20 mouse cellular contexts compared by ENCODE assay signal in genomic region chr12:108742241-108742640, GRCm38 (mm10). TPM values are rescaled to one million over a fixed set of nuclear protein-coding genes. Genes with fewer than 3 reads are reported as not detected.
DNase-seq lines count a peak whose midpoint lies in the region; ATAC-seq lines count a peak whose summit lies in the region.
"Had no signal": no experiment of that assay in that cellular context is flagged by ENCODE, and none has a peak within 500 bp of the region (broad histone marks: within the 10 kb centered on the region; RNA-seq: fewer than 3 reads in every experiment).

No protein-coding gene starts in this region.

- no peak for ATAC-seq in heart, embryonic 12.5 days (ENCODE audit: insufficient number of reproducible peaks, low FRiP score)
- no peak for ATAC-seq in kidney, embryonic 15.5 days (replicated peaks; ENCODE audit: low FRiP score)
- no peak for ATAC-seq in midbrain, embryonic 13.5 days
- ATAC-seq: forebrain, embryonic 14.5 days; forebrain, embryonic 16.5 days had no signal

- H3K4me2 ChIP-seq in heart, embryonic 12.5 days: no peak overlapping the region
- H3K4me2 ChIP-seq in kidney, embryonic 15.5 days: no peak overlapping the region
- H3K4me2 ChIP-seq in midbrain, embryonic 13.5 days (replicated peaks): no peak overlapping the region
- H3K4me2 ChIP-seq: embryonic facial prominence, embryonic 12.5 days; forebrain, embryonic 12.5 days had no signal

- H3K36me3 ChIP-seq in heart, embryonic 12.5 days: no peaks in the 10 kb centered on the region
- H3K36me3 ChIP-seq in kidney, embryonic 15.5 days: no peaks in the 10 kb centered on the region
- no peaks in the 10 kb centered on the region for H3K36me3 ChIP-seq in embryonic facial prominence, embryonic 10.5 days (replicated peaks)
- no peaks in the 10 kb centered on the region for H3K36me3 ChIP-seq in midbrain, embryonic 13.5 days
- H3K36me3 ChIP-seq: embryonic facial prominence, embryonic 12.5 days; forebrain, embryonic 12.5 days had no signal

- H3K4me3 ChIP-seq in heart, embryonic 12.5 days: no peak overlapping the region
- no peak overlapping the region for H3K4me3 ChIP-seq in kidney, embryonic 15.5 days (replicated peaks)
- H3K4me3 ChIP-seq in embryonic facial prominence, embryonic 10.5 days: no peak overlapping the region
- no peak overlapping the region for H3K4me3 ChIP-seq in midbrain, embryonic 13.5 days (replicated peaks)
- H3K4me3 ChIP-seq: embryonic facial prominence, embryonic 12.5 days; forebrain, embryonic 12.5 days had no signal

- 77% methylated on average over 4 of the region's 4 CpGs for WGBS in heart, embryonic 12.5 days
- 49% methylated on average over 4 of the region's 4 CpGs for WGBS in kidney, embryonic 15.5 days
- 88% methylated on average over 4 of the region's 4 CpGs for WGBS in embryonic facial prominence, embryonic 10.5 days
- 86% methylated on average over 4 of the region's 4 CpGs for WGBS in midbrain, embryonic 13.5 days

- H3K9me3 ChIP-seq in heart, embryonic 12.5 days (replicated peaks): no peaks in the 10 kb centered on the region
- no peaks in the 10 kb centered on the region for H3K9me3 ChIP-seq in kidney, embryonic 15.5 days (replicated peaks)
- H3K9me3 ChIP-seq in embryonic facial prominence, embryonic 10.5 days: no peaks in the 10 kb centered on the region
- H3K9me3 ChIP-seq in midbrain, embryonic 13.5 days: no peaks in the 10 kb centered on the region
- H3K9me3 ChIP-seq: embryonic facial prominence, embryonic 12.5 days; forebrain, embryonic 12.5 days had no signal

- H3K27ac ChIP-seq in heart, embryonic 12.5 days (ENCODE audit: poor library complexity, severe bottlenecking): no peak overlapping the region
- no peak overlapping the region for H3K27ac ChIP-seq in kidney, embryonic 15.5 days
- H3K27ac ChIP-seq in embryonic facial prominence, embryonic 10.5 days (replicated peaks): no peak overlapping the region
- H3K27ac ChIP-seq in midbrain, embryonic 13.5 days: no peak overlapping the region
- H3K27ac ChIP-seq: embryonic facial prominence, embryonic 12.5 days; forebrain, embryonic 12.5 days had no signal

- H3K9ac ChIP-seq in heart, embryonic 12.5 days: no peak overlapping the region
- H3K9ac ChIP-seq in kidney, embryonic 15.5 days: no peak overlapping the region
- no peak overlapping the region for H3K9ac ChIP-seq in midbrain, embryonic 13.5 days (replicated peaks)
- H3K9ac ChIP-seq: embryonic facial prominence, embryonic 12.5 days; forebrain, embryonic 12.5 days had no signal

- H3K4me1 ChIP-seq in heart, embryonic 12.5 days (replicated peaks): no peaks in the 10 kb centered on the region
- no peaks in the 10 kb centered on the region for H3K4me1 ChIP-seq in kidney, embryonic 15.5 days
- no peaks in the 10 kb centered on the region for H3K4me1 ChIP-seq in embryonic facial prominence, embryonic 10.5 days
- H3K4me1 ChIP-seq in midbrain, embryonic 13.5 days (replicated peaks): no peaks in the 10 kb centered on the region
- H3K4me1 ChIP-seq: embryonic facial prominence, embryonic 12.5 days; forebrain, embryonic 12.5 days had no signal

- peak; percentile 72 for DNase-seq in heart, adult 11 months
- peak; percentile 1 for DNase-seq in kidney, adult 11 months
- peak; percentile 4 for DNase-seq in embryonic facial prominence, embryonic 10.5 days (ENCODE audit: low spot score)
- DNase-seq: adrenal gland, adult 2 months; adrenal gland, postnatal 10 days; adrenal gland, postnatal 25 days; cerebellum, adult 11 months; cerebellum, adult 18-20 months; cerebellum, adult 8-10 months; cerebellum, adult 9-11 months; cerebellum, postnatal 14 days; cerebellum, postnatal 36 days; embryo, embryonic 11 days had no signal

- no peaks in the 10 kb centered on the region for H3K27me3 ChIP-seq in heart, embryonic 12.5 days (replicated peaks)
- H3K27me3 ChIP-seq in kidney, embryonic 15.5 days: no peaks in the 10 kb centered on the region
- no peaks in the 10 kb centered on the region for H3K27me3 ChIP-seq in embryonic facial prominence, embryonic 10.5 days (replicated peaks; ENCODE audit: low read depth, poor library complexity, severe bottlenecking)
- no peaks in the 10 kb centered on the region for H3K27me3 ChIP-seq in midbrain, embryonic 13.5 days
- H3K27me3 ChIP-seq: embryonic facial prominence, embryonic 12.5 days; forebrain, embryonic 12.5 days had no signal

RNA-seq across cellular contexts. Expression of gene Degs2, which starts 40.1 kb away (rescaled TPM):
- 0.64 and 1.0 TPM in 2 replicates for polyA plus RNA-seq in heart, embryonic 12.5 days (2016; fragmentation: Nextera tagmentation; extraction: Ambion mirVana)
- polyA plus RNA-seq in kidney, embryonic 15.5 days (2015; fragmentation: Nextera tagmentation; extraction: Ambion mirVana): 7.0 and 8.8 TPM in 2 replicates
- 1.1 and 1.7 TPM in 2 replicates for polyA plus RNA-seq in embryonic facial prominence, embryonic 10.5 days (2016; fragmentation: Nextera tagmentation; extraction: Ambion mirVana)
- 3.0 and 3.8 TPM in 2 replicates for polyA plus RNA-seq in midbrain, embryonic 13.5 days (2015; fragmentation: Nextera tagmentation; extraction: Ambion mirVana)

RNA-seq across cellular contexts. Expression of gene Yy1, which starts 50.5 kb away (rescaled TPM):
- polyA plus RNA-seq in heart, embryonic 12.5 days (2016; fragmentation: Nextera tagmentation; extraction: Ambion mirVana): 16.0 and 18.8 TPM in 2 replicates
- 19.1 and 20.4 TPM in 2 replicates for polyA plus RNA-seq in kidney, embryonic 15.5 days (2015; fragmentation: Nextera tagmentation; extraction: Ambion mirVana)
- polyA plus RNA-seq in embryonic facial prominence, embryonic 10.5 days (2016; fragmentation: Nextera tagmentation; extraction: Ambion mirVana): 14.0 and 15.0 TPM in 2 replicates
- 14.7 and 17.4 TPM in 2 replicates for polyA plus RNA-seq in midbrain, embryonic 13.5 days (2015; fragmentation: Nextera tagmentation; extraction: Ambion mirVana)

Comparison
In these comparisons a context has a peak if more than half of its experiments do, and no peak if none do; other contexts are left out.
1. DNase-seq: peak in every context shown above with its lines; median percentile 72 in heart, adult 11 months; 4 in embryonic facial prominence, embryonic 10.5 days; 1 in kidney, adult 11 months.